Mouse (Mus musculus): ENCODE measurements around the gene Sik3.
"Not testable (repeated sequence)": the region's sequence is repeated elsewhere in the genome, so short reads cannot be mapped to it uniquely, and the experiment has no call there.

Gene Sik3

DNA sequence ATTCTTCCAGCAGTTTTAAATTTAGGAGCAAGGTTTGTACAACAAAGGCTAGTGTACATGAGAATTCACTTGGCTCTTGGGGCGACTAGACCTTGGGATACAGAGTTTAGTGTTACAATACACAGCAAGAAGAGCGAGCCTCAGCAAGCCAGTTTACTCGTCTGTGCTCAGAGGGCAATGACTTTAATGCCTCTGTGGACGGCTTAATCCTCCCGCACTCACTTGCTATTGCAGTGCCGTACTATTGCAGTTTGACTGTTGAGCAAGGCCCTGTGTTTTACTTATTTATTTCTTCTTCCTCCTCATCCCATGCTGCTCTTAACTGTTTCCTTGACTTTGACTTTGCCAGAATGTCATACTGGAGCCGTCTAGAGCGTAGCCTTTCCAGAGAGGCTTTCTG lies 37.6 kb downstream of the Sik3 start:
- DNase-seq (ENCODE audit: inconsistent age in 2 of 2, low spot score in 1 of 2): no peak

DNA sequence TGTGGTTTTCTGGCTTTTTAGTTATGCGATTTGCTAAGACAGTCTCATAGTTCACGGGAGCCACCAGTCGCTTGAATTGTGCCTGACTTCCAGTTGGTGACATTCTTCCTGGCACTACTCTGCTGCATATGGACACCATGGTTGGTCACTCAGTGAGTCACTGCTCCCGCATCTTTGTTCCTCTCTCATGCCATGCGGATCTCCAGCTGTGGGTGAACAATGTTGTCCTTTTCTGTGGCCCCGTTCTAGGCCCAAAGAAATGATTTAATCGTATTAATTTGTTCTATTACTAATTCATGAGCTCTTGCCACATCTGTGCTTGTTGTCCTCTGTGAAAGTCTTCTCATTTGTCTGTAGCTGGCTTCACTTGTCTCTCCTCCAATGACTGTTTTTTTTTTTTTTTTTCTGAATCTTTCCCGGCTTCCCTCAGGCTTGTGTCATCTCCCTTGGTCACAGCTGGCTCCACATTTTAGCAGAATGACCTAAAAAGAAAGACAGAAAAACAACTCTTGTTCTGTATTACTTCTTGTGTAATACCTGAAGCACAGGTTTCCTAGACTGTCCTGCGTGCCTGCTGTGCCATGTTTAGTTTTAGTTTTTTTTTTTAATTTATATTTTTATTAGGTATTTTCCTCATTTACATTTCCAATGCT lies 40.5 kb downstream of the Sik3 start:
- DNase-seq (ENCODE audit: inconsistent age in 2 of 2, low spot score in 1 of 2): peak in 1 of 2 experiments; percentile 45

DNA sequence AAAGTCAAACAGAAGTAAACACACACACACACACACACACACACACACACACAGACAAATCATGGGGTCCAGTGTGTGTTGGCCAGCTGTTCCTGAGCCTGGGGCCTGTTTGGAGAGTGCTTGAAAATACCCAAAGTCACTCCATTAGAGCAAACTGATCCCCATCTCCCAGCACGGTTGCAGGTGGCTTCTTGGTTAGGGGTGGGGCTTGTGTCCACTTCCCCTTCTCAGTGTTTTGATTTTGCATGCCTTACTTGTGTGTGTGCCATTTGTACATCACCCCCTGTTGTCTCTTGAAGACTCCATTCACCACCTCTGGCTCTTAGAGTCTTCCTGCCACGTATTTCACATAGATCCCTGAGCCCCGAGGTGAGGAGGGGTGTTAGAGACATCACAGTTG lies 45.4 kb downstream of the Sik3 start:
- DNase-seq (ENCODE audit: inconsistent age in 2 of 2, low spot score in 1 of 2): no peak

GRCm38 (mm10) chr9:46060249-46060648 lies 47.6 kb downstream of the Sik3 start:
- no peak for DNase-seq (ENCODE audit: inconsistent age in 2 of 2, low spot score in 1 of 2)

DNA sequence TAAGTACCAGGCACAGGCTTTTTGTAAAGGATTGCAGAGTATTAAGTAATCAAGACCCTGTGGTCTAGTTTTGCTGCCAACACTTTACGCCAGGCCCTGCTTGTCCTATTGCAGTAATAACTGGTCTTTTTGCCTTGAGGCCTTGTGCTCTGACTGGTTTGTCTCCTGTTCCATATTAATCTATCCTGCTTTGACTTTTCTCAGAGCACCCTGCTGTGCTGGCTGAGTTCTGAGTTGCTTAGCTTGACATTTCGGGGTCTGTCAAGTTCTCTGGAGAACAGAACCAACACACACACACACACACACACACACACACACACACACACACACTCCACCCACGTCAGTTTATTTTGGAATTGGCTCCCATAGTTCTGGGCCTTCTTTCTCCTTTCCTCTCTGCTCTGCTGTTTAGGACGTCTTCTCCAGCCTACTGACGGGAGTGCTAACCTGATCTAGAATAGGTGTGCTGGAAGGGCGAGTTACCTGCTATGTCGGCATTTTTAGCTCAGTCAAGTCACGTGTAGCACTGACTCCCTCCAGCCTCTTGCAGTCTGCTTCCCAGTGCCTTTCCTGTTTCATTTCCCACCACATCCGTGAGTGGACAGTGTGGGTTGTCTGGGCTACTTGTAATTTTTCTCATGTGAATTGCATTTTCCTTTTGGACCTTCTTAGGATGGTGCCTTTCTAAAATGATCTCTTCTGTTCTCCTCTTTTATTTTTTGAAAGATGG lies 49.2 kb downstream of the Sik3 start:
- peak in 1 of 2 experiments; percentile 71 for DNase-seq (ENCODE audit: inconsistent age in 2 of 2, low spot score in 1 of 2)

- DNase-seq (ENCODE audit: inconsistent age in 2 of 2, low spot score in 1 of 2): no peak
Observed at GRCm38 (mm10) chr9:46064331-46064730, 51.7 kb downstream of the Sik3 start.

DNA sequence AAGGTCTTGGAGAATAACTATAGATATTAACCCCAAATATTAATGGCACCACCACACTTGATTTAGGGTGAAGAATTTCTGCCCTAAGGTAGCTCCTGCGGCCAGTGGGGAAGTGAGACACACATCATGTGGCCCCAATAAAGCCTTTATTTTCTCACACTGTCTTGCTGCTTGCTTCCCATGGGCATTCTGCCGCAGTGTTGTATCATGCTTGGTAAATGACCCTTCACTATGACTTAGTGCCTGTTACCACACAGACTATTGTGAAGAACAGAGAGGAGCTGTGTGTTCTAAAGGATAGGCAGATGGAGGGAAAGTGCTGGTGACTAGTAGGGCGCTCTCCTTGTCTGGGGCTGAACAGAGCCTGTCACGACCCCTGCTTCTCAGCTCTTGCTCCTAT lies 54.1 kb downstream of the Sik3 start:
- no peak for DNase-seq (ENCODE audit: inconsistent age in 2 of 2, low spot score in 1 of 2)

GRCm38 (mm10) chr9:46067691-46068090 lies 55.1 kb downstream of the Sik3 start:
- DNase-seq (ENCODE audit: inconsistent age in 2 of 2, low spot score in 1 of 2): no peak

GRCm38 (mm10) chr9:46069013-46069412 lies 56.4 kb downstream of the Sik3 start:
- no peak for DNase-seq (ENCODE audit: inconsistent age in 2 of 2, low spot score in 1 of 2)

- no peak for DNase-seq (ENCODE audit: inconsistent age in 2 of 2, low spot score in 1 of 2)
Observed at GRCm38 (mm10) chr9:46072101-46072835, 59.6 kb downstream of the Sik3 start.

GRCm38 (mm10) chr9:46073443-46073842 lies 60.8 kb downstream of the Sik3 start:
- DNase-seq (ENCODE audit: inconsistent age in 2 of 2, low spot score in 1 of 2): peak; percentile 24 to 79

- no peak for DNase-seq (ENCODE audit: inconsistent age in 2 of 2, low spot score in 1 of 2)
Observed at GRCm38 (mm10) chr9:46075578-46075977, 63.0 kb downstream of the Sik3 start.

DNA sequence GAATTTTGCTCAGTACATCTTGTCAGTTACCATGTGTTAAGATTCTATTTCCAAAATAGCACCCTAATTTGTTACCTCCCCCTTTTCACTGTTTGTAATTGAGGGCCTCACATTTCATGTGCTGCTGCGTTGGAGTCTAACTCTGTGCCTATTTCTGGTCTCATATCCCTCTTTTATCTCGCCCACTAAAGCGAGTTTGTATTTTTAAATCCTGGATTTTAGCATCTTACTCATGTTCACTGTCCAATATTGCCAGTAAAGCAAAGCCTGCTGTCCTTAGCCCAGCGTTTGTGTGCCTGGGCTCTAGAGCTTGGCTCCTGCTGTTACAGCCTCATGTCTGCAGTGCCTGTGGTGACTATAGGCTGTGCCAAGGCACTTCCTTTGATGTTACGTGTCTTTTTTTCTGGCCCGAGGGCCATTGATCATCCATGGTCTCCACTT lies 69.8 kb downstream of the Sik3 start:
- peak; percentile 28 to 69 for DNase-seq (ENCODE audit: inconsistent age in 2 of 2, low spot score in 1 of 2)

DNA sequence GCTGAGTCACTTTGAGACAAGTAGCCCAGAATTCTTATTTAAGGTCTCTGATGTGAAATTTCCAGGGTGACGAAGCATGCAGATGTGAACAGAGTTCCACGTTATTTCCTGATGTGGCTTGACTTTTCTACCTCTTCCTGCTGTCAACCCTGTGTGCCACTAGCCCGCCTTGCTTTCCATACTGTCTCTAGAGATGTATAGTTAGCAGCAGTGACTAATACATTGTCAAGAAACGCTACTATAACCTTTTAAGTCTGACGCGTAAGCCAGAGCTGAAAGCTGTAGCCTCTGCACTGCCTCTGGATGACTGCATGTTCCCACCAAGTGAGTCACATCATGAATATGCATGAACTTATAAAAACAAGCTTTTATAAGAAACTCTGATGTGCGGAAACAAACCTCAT lies 70.9 kb downstream of the Sik3 start:
- no peak for DNase-seq (ENCODE audit: inconsistent age in 2 of 2, low spot score in 1 of 2)

GRCm38 (mm10) chr9:46085898-46086297 lies 73.3 kb downstream of the Sik3 start:
- no peak for DNase-seq (ENCODE audit: inconsistent age in 2 of 2, low spot score in 1 of 2)

GRCm38 (mm10) chr9:46086826-46087225 lies 74.2 kb downstream of the Sik3 start:
- no peak for DNase-seq (ENCODE audit: inconsistent age in 2 of 2, low spot score in 1 of 2)

- DNase-seq (ENCODE audit: inconsistent age in 2 of 2, low spot score in 1 of 2): no peak
Observed at GRCm38 (mm10) chr9:46087461-46087860, 74.8 kb downstream of the Sik3 start.

DNA sequence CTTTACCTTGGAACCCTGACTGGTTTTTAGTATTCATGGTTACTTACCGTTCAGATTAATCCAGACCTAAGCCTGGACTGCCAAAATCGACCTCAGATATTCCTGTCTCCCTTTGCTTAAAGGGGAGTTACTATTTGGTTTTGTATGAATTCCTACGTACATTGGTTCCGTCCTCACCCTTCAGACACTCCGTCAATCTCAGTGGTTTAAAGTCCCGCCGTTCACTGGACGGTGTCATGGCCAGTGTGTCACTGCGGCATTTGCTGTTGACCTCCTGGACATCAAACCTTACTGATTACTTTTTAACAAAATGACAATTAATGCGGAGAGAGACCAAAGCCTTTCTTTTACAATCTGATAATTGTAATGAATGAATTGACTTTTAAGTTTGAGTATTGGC lies 76.1 kb downstream of the Sik3 start:
- no peak for DNase-seq (ENCODE audit: inconsistent age in 2 of 2, low spot score in 1 of 2)

DNA sequence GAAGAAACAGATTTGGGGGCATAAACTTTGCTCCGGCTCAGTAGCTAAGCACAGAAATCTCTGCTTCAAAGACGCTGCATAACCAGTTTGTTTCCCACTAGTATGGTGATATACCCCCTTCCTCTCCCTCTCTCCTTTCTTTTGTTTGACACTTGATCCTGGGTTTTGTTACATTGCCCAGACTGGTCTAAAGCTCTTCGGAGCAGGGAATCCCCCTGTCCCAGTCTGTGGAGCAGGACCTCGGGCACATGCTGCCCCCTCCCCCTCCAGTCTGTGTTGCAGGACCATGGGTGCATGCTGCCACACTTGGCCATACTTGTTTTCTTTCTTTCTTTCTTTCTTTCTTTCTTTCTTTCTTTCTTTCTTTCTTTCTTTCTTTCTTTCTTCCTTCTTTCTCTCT lies 77.4 kb downstream of the Sik3 start:
- DNase-seq (ENCODE audit: inconsistent age in 2 of 2, low spot score in 1 of 2): no peak

DNA sequence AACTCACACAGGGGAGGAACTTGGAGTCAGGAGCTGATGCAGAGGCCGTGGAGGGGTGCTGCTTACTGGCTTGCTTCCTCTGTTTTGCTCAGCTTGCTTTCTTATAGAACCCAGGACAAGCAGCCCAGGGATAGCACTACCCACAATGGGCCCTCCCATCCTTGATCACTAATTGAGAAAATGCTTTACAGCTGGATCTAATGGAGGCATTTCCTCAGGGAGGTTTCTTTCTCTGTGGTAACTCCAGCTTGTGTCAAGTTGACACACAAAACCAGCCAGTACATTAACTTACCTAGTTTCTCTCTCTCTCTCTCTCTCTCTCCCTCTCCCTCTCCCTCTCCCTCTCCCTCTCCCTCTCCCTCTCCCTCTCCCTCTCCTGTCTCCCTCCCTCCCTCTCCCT lies 78.5 kb downstream of the Sik3 start:
- DNase-seq (ENCODE audit: inconsistent age in 2 of 2, low spot score in 1 of 2): not testable (repeated sequence)

- DNase-seq (ENCODE audit: inconsistent age in 2 of 2, low spot score in 1 of 2): no peak
Observed at GRCm38 (mm10) chr9:46092633-46093032, 80.0 kb downstream of the Sik3 start.

GRCm38 (mm10) chr9:46098360-46098985 lies 85.9 kb downstream of the Sik3 start:
- no peak for DNase-seq (ENCODE audit: inconsistent age in 2 of 2, low spot score in 1 of 2)
